Mouse (Mus musculus) cerebellum, adult 2 months (tissue): ENCODE results near the gene Rrp15. TPM values are rescaled to one million over a fixed set of nuclear protein-coding genes. Genes with fewer than 3 reads are reported as not detected.
A peak's percentile ranks its signal among the peaks of the same experiment; 100 is the strongest.
"Not testable (repeated sequence)": the region's sequence is repeated elsewhere in the genome, so short reads cannot be mapped to it uniquely, and the experiment has no call there.

ENCODE experiments used
- DNase-seq, 2 experiments: peaks; one replicate each; pipeline ENCODE4 v3.0.0; 2021
- H3K27ac ChIP-seq: fragments of 200-500 bp; 2 replicates; pipeline ENCODE4 v1.5.1; 2012; ENCODE audit warnings: low read length, control low read depth, inconsistent platforms; ENCODE audit not compliant: insufficient read depth
- H3K27me3 ChIP-seq: fragments of 200-500 bp; 2 replicates; pipeline ENCODE4 v1.6.1; 2012; ENCODE audit warnings: inconsistent platforms, mild to moderate bottlenecking, low read length, moderate library complexity; ENCODE audit not compliant: control insufficient read depth, insufficient read depth
- H3K4me1 ChIP-seq: fragments of 200-500 bp; 2 replicates; pipeline ENCODE4 v1.6.1; 2011; ENCODE audit warnings: low read length; ENCODE audit not compliant: control insufficient read depth, insufficient read depth
- H3K4me3 ChIP-seq: fragments of 200-500 bp; replicated peaks from 2 replicates; pipeline ENCODE3; 2011; ENCODE audit warnings: mild to moderate bottlenecking, low read depth, low read length, control low read depth; ENCODE audit not compliant: insufficient read depth
- CTCF ChIP-seq: fragments of 200-500 bp; IDR thresholded peaks from 2 replicates; pipeline ENCODE4 v1.5.1; 2011; ENCODE audit warnings: low read depth, mild to moderate bottlenecking, control low read depth, low read length, moderate library complexity, borderline replicate concordance; ENCODE audit not compliant: insufficient read depth
- POLR2A ChIP-seq: fragments of 200-500 bp; IDR thresholded peaks from 2 replicates; pipeline ENCODE4 v1.6.1; 2011; ENCODE audit warnings: low read length, control low read depth, borderline replicate concordance; ENCODE audit not compliant: insufficient read depth
- WGBS: fragments of 180-500 bp; shearing (Covaris S2); methylation state at CpG from one replicate; pipeline ENCODE4 v1.1.7; 2018; 5-methylcytosine and 5-hydroxymethylcytosine counted together
- polyA plus RNA-seq: library from polyadenylated mRNA; depleted of rRNA; stranded (reverse); fragments of >200 nt; gene quantifications from 2 replicates; pipeline ENCODE4 v1.2.3, GENCODE M21; 2012

Rrp15 gene
- polyA plus RNA-seq, 1 experiment: 12.2 TPM

GRCm38 (mm10) chr1:186768392-186768791 lies 19.2 kb upstream of the Rrp15 start:
- no peak for DNase-seq
- Histone ChIP-seq H3K27ac (no peak overlapping the region), H3K4me1 (no peaks in the 10 kb centered on the region), H3K4me3 (no peak overlapping the region), H3K27me3 (no peaks in the 10 kb centered on the region)
- TF ChIP-seq POLR2A: no peak
- TF ChIP-seq CTCF: no peak
- 63% methylated on average over 1 of the region's 1 CpGs for WGBS

- H3K4me3 ChIP-seq, H3K4me1 ChIP-seq, H3K27ac ChIP-seq, H3K27me3 ChIP-seq, DNase-seq: not testable (repeated sequence)
- WGBS: 67% methylated on average over 6 of the region's 6 CpGs
Measured at GRCm38 (mm10) chr1:186763451-186763850, 14.3 kb upstream of the Rrp15 start.

- TF ChIP-seq CTCF: no peak
- no peak for TF ChIP-seq POLR2A
- Histone ChIP-seq H3K4me1 (no peaks in the 10 kb centered on the region), H3K27ac (peak overlapping the region; percentile 56), H3K4me3 (peak overlapping the region; percentile 91), H3K27me3 (no peaks in the 10 kb centered on the region)
- WGBS: 34% methylated on average over 10 of the region's 10 CpGs
- DNase-seq: peak in 1 of 2 experiments; percentile 34
Measured at GRCm38 (mm10) chr1:186749675-186750283, 621 bp upstream of the Rrp15 start.

GRCm38 (mm10) chr1:186739828-186740227 lies 9.3 kb downstream of the Rrp15 start:
- Histone ChIP-seq H3K4me3 (no peak overlapping the region), H3K27ac (no peak overlapping the region), H3K4me1 (no peaks in the 10 kb centered on the region), H3K27me3 (no peaks in the 10 kb centered on the region)
- TF ChIP-seq CTCF (no peak), POLR2A (no peak)
- DNase-seq: no peak
- WGBS: 44% methylated on average over 7 of the region's 7 CpGs

GRCm38 (mm10) chr1:186735537-186735936 lies 13.6 kb downstream of the Rrp15 start:
- TF ChIP-seq POLR2A (no peak), CTCF (no peak)
- no peak overlapping the region for H3K27ac ChIP-seq
- no peaks in the 10 kb centered on the region for H3K27me3 ChIP-seq
- no peak for DNase-seq
- no peaks in the 10 kb centered on the region for H3K4me1 ChIP-seq
- H3K4me3 ChIP-seq: no peak overlapping the region
- 97% methylated on average over 5 of the region's 5 CpGs for WGBS

GRCm38 (mm10) chr1:186733052-186733451 lies 16.1 kb downstream of the Rrp15 start:
- TF ChIP-seq POLR2A (no peak), CTCF (no peak)
- no peak overlapping the region for H3K4me3 ChIP-seq
- WGBS: 97% methylated on average over 8 of the region's 8 CpGs

GRCm38 (mm10) chr1:186728778-186729177 lies 20.4 kb downstream of the Rrp15 start:
- no peak for DNase-seq
- Histone ChIP-seq H3K27ac (no peak overlapping the region), H3K4me3 (no peak overlapping the region), H3K27me3 (no peaks in the 10 kb centered on the region), H3K4me1 (no peaks in the 10 kb centered on the region)
- no peak for TF ChIP-seq POLR2A
- TF ChIP-seq CTCF: no peak
- 73% methylated on average over 4 of the region's 4 CpGs for WGBS

More at GRCm38 (mm10) chr1:186733052-186733451, 16.1 kb downstream of the Rrp15 start:
- Histone ChIP-seq H3K27ac (no peak overlapping the region), H3K4me1 (no peaks in the 10 kb centered on the region), H3K27me3 (no peaks in the 10 kb centered on the region)
- DNase-seq: no peak

- no peak overlapping the region for H3K27ac ChIP-seq
- no peaks in the 10 kb centered on the region for H3K27me3 ChIP-seq
- TF ChIP-seq POLR2A (no peak), CTCF (no peak)
- no peak overlapping the region for H3K4me3 ChIP-seq
- DNase-seq: no peak
- 87% methylated on average over 7 of the region's 7 CpGs for WGBS
- no peaks in the 10 kb centered on the region for H3K4me1 ChIP-seq
Measured at GRCm38 (mm10) chr1:186726117-186726516, 23.0 kb downstream of the Rrp15 start.

GRCm38 (mm10) chr1:186722299-186722698 lies 26.9 kb downstream of the Rrp15 start:
- Histone ChIP-seq H3K27ac (no peak overlapping the region), H3K27me3 (no peaks in the 10 kb centered on the region), H3K4me1 (no peaks in the 10 kb centered on the region), H3K4me3 (no peak overlapping the region)
- TF ChIP-seq POLR2A (no peak), CTCF (no peak)
- WGBS: 83% methylated on average over 9 of the region's 9 CpGs
- DNase-seq: peak in 1 of 2 experiments; percentile 17
